Mouse (Mus musculus) megakaryocyte, adult 5-6 weeks (primary cell): Measurements from ENCODE around the gene Zdhhc13. TPM values are rescaled to one million over a fixed set of nuclear protein-coding genes. Genes with fewer than 3 reads are reported as not detected.

Experiments
- ATAC-seq: 2 replicates; pipeline ENCODE4 v1.8.0; 2016; ENCODE audit warnings: mild to moderate bottlenecking, inconsistent platforms; ENCODE audit not compliant: poor library complexity, severe bottlenecking
- total RNA-seq, 2 experiments: library from RNA; stranded (forward) in 1 of 2; stranded (reverse) in 1 of 2; fragments of 153-499, 151-499 nt in 1 of 2; fragments of 221-1000, 200-1000 nt in 1 of 2; gene quantifications; 2 replicates each; pipeline versions ENCODE4 v1.2.3 to v1.2.4; 2015 to 2017

Zdhhc13 gene
- total RNA-seq, 2 experiments from 2014 or later = 52.2 to 54.4 TPM

DNA sequence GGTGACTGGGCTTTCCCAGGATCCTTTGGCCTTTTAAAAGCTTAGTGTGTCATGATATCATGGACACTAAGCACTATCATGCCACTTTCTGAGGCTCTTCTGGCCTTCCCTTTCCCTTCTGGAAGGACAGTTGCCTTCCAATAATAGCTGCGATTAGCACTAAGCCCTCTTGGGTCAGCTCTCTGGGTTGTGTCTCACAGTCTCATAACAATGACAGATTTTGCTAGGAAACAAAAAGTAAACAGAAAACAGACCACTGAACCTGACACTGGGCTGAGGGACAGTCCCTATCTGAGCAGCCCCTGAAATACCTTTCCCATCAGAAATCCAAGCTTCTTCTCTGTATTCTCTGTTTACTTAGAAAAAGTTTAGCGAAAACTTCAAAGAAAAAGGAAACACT lies 51.7 kb downstream of the Zdhhc13 start:
- ATAC-seq = no peak

DNA sequence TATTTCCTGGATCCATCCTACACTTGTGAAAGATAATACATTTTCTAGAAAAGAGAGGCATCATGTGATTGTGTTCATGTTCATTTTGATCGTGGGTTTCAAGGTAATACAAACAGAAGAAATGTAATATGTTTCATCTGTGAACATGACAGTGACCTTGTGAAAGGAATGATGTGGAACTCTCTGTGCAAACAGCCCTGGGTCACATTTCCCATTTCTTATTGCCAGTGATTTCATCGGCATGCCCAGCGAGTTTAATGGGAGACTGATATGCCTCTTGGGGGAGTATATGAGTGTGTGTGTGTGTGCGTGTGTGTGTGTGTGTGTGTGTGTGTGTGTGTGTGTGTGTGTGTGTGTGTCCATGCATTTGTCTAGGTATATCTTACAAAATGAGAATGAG lies 52.7 kb downstream of the Zdhhc13 start:
- no peak for ATAC-seq

DNA sequence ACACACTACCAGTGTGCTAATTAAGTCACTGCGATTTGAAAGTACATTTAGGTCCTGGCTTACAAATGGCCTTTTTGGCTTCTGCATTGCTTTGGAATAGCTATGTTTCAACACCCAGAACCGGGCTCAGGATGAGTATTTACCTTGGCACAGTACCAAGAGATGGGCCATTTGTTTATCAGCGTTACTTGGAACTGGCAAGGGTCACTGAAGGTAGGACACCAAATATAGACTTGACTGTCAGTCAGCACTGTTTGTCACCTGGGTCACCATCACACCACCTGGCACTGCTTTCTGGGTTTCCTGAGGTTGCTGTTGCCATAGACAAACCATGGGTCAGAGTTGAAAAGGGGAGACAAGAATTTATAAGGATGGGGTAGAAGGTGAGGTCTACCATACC lies 53.5 kb downstream of the Zdhhc13 start:
- ATAC-seq = no peak

DNA sequence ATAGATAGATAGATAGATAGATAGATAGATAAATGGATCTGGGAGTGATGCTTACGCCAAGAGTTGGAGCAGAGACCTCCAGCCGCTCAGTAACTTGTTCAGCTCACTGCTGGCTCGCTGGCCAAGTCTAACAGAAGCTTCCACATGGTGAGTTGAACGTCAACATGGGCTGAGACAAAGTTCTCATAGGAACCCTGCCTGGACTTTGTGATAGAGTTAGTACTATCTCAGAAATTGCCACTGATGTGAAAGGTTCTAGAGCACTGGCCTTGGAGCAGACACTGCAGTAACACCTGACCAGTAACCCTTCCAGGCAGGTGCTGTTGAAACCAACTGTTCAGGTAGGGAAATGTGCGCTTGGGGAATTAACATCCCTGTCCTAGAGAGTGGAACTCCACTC lies 54.7 kb downstream of the Zdhhc13 start:
- ATAC-seq = no peak

DNA sequence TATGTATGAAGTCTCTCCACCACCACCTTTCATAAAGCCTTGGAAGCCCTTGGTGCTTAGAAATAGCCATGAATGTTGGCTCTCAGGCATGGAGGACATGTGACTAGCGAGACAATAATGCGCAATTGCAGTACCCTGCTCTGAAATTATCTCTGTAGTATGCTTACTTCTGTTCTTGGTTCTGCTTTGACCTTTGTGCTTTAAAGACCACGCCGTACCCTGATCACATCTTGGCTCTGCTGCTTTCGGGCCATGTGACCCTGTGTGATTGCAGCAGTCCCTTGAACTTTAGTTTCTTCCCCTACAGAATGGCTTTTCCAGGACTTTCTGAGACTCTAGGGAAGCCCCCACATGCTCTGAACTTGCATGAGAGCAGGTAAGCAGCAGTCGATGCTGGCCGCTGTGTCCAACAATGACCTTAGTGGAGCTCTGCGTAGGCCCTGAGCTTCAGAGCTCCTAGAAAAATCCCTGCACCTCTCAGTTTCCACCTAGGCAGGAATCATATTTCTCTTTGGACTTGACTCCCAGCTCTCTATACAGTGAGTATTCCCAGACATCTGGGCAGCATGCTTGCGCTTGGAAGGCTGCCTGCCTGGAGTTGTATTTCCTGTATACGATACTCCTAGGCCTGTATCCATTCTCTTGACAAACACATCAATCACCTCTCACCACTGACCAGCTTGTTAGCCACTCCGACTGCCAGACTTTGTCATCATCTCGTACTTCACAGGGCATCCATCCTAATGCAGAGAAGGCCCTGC lies 56.6 kb downstream of the Zdhhc13 start:
- no peak for ATAC-seq

DNA sequence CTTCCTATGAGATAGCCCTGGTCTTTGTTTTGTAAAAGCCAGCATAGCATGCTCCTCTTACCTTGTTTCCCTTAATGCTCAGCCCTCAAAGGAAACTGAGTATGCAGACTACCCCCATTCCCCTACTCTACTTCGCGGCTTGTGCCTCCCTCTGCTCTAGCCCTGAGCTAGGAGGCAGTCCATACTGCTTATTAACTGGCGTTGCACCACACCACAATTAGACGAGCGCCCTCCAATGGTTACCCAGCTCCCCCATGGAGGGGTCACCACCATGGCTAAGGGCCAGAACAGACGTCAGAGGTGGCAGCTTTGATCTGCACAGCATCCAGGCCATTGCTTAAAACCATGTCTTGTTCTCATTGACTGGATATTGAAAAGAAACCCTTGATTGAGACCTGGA lies 58.0 kb downstream of the Zdhhc13 start:
- ATAC-seq = no peak

DNA sequence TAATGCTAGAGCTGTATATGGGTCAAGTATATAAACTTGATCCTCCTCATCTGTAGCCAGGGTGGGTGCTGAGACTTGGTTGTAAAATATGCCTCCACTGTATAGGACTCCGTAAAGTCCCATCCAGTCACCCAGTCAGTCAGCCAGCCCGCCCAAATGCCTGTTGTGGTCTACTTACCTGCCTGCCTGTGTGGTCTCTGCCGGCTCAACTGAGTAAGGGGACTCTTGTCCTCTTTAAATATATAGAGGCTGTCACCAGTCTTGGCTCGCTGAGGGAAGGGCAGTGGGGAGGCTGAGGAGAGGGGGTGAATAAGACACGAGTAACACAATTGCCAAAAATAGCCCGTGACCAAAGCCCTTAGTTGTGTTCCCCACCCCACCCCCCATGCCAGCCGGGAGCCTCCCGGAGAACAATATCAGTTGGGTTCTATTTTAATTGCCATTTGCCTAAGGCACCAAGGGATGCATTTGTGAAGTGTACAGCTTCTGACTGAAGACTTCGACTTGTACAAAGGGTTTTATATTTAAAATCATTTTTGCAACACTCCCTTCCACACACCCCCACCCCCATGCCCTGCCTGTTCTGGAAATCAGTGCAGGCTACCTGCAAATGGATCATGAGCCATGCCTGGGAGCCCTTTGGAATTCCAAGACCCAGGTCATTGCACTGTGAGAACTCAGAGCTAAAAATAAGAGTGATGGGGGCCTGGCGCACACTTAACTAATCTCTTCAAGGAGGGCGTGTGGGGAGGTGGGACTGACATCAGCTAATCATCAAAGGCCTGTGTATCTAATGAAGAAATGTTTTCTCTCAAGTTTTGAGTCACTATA lies 59.2 kb downstream of the Zdhhc13 start, which contains the start of gene Csrp3:
Gene Csrp3, minus strand, starts transcription at position 214 of the 831 bp plus-strand sequence.
- ATAC-seq = no peak

DNA sequence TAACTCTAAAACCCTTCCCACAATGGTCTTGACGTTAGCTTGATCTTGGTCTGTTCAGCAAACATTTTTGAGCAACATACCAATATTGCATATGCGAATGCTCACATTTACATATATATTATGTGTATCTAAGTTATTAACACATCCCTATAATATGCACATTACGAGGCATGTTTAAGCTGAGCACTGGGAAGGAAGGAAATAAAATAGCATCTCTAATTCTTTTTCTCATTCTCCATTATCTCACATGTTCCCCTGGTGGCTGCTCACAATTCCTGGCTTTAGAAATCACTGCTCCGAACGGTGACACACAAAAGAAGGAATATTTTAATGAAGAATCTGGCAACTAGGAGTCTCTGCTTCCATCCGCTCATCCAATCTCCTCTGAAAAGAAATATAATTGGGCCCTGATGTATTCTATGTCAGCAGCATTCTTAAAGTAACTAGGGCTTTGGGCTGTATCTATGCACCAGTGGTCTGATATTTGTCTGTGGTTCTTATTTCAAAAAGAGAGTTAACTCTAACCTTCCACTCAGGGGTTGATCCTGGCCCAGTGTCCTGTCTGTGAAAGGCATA lies 62.8 kb downstream of the Zdhhc13 start:
- ATAC-seq = no peak

DNA sequence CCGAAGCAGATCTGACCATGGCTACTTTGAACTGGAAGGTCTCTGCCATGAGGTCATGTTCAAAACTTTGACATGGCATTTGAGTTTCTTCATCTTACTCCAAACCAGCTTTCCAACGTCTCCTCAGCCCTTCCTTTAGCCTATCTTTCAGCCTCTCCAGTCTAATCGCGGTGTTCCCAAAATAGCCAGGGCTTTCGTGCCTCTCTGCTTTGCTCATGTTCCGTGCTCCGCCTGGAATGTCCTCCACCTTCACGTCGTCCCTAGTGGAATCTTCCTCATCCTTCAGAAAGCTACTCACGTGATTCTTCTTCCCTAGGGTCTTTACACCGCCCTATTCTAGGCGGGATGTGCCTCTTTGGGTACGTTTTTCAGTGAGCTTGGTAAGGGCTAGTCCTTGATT lies 64.7 kb downstream of the Zdhhc13 start:
- no peak for ATAC-seq

DNA sequence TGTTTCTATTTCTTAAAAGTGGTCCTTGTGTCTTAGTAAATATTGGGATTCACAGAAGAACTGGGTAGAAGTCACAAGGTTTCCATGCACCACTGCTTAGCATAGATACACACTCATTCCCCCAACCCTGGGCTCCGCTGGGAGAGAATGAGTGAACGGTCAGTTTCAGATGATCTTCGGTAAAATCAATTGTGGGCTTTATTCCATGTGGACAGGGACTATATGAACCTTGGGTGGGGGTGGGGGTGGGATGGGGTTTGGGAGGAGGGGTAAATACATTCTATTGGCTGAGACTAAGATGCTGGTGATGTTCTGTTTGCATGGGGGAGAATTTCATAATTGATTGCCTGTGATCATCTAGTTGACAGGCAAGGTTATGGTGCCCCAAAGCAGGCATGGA lies 66.7 kb downstream of the Zdhhc13 start:
- no peak for ATAC-seq

DNA sequence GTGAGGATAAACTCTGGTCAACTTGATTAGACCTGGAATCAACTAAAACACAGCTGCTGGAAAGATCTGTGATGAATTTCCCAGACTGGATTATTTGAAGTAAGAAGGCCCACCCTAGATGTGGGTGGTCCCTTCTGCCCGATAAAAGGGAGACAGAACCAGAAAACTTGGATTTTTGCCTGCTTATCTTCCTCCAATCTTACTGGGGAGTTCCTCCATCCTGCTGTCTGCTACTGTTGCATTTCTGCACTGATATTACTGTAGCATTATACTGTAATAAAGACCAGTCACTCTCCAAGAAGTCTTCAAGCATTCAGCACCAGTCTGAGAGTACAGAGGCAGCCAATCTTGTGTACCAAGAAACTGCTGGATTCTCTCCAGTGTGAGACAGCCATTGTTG lies 69.5 kb downstream of the Zdhhc13 start:
- no peak for ATAC-seq

DNA sequence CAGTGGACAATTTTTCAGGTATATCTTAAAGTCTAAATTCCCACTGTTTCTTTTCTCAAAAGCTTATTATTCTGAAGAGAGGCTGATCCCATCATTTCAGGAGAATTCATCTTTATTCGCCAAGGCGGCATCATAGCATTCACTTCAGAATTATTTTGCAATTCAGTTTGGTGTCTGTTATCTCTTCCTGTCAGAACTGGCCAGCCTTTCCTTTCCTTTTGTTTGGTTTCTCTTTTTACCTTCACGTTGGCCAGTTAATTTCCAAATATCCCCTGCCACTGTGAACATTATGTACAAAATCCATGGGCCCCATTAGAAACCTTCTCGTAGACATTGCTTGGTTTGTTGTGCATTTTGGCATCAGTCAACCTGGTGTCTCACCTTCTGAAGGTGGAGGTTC lies 70.6 kb downstream of the Zdhhc13 start:
- ATAC-seq = peak; percentile 27; the same call in 1 of the 2 replicates

DNA sequence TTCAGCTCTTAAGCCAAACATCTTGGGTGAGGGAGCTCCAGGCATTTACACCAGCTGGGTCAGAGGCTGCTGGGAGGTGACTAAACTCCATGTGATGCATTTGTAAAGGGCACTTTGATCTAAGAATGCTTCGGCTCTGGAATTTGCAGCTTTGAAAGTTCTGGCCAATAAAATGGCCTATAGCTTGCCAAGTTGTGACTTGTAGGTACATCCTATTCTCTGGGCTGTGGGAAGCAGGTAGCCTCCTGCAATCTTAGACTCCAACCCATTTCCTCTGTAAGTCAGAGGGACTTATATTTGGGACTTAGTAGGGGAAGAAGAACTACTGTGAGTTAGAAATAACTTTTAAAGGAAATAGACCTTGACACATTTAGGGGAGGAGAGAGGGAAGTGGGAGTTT lies 72.1 kb downstream of the Zdhhc13 start:
- ATAC-seq = no peak

DNA sequence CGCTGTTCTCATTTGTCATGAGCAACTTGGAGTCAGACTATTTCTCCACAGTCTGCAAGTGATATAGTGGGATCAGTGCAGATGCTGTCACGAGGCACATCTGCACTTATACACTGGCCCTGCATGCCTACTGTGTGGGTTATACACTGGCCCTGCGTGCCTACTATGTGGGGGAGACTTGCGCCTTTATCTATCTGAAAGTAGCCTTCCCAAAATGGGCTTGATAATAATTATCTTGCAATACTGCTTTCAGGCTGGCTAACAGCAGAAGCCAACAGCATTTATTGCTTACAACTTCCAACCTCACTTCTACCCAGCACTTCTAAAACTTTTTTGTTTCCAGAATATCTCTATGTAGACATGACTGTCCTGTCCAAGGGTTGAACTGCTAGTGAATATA lies 73.0 kb downstream of the Zdhhc13 start:
- ATAC-seq = no peak

DNA sequence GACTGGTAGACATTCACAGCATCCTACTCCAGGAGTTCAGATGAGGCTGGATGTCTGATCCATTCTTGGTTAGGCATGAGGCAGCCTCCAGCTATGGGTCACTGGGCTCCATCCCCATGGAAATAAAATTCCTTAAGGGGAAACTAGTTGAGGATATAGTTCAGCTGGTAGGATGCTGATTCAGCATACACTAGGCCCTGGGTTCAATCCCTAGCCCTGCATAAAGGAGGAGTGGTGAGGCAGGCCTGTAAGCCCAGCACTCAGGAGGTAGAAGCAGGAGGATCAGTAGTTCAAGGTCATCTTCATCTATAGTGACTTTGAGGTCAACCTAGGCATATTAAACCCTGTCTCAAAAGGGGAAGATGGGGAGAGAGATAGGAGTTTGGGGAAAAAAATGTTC lies 75.4 kb downstream of the Zdhhc13 start:
- ATAC-seq = no peak

DNA sequence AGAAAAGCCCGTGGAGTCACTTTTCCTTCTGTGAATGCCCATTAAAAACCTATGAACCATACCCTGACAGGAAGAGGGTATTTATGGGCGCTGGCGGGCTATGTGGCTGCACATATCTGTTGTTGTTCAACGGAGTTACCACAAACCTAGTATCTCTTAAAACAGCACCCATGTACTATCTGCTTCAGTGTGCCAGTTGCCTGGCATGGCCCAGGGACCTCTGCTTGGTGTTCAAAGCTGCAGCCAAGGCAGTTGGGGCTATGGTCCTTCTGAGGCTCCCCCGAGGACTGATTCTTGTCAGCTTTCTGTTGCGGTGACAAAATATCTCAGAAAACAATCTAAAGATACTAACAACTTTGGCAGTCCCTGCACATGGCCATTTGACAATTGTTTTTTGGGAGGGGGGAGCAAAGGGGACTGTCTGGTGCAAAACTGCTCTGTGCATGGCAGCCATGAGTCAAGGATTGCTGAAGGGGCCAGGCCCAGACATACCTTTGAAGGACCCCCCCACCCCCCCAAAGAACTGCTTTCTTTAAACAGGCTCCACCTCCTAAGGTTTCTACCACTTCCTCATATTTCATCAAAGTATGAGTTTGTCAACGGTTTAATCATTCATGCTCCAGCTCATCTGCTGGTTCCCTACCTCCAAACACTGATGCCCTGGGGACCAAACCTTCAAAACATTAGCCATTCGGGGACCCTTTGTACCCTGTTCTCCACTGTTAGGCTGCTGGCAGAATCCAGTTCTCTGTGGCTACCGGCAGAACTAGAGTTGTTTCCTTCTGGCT lies 76.1 kb downstream of the Zdhhc13 start:
- ATAC-seq = peak; percentile 33; the same call in 1 of the 2 replicates

DNA sequence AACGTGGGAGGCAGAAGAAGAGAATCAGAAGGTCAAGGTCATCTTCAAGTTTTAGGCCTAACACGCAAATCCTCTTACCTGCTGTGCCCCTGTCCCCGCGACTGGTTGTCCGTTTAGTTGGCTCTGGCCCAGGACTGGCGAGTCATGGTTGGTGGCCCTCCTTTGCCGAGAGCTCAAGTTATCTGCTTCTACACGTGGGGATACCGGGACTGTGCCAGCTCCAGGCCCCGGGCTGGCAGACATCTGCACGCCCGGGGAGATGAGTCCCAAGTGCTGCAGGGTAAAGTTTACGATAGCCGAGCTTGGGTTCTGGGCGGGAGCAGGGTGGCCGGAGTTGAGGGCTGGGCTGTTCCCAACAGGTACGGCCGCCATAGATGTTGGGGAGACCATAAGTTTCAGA lies 78.8 kb downstream of the Zdhhc13 start:
- ATAC-seq = no peak

DNA sequence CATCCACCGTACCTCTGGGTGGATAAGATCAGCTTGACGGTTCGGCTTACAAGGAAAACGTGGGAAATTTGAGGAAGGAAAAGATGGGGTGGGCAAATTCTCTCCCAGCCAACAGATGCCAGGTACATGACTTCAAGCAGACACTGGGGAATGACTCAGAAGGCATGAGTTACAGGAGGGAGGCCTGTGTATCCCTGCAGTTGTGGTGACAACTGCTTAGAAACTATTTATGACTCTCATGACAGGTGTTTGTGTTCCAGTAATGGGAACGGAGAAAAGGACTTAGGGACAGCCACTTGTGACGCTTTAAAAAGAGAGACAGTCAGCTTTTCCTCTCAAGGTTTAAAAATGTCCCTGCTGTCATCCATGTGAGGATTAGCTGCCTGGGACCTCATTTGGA lies 81.3 kb downstream of the Zdhhc13 start:
- no peak for ATAC-seq

DNA sequence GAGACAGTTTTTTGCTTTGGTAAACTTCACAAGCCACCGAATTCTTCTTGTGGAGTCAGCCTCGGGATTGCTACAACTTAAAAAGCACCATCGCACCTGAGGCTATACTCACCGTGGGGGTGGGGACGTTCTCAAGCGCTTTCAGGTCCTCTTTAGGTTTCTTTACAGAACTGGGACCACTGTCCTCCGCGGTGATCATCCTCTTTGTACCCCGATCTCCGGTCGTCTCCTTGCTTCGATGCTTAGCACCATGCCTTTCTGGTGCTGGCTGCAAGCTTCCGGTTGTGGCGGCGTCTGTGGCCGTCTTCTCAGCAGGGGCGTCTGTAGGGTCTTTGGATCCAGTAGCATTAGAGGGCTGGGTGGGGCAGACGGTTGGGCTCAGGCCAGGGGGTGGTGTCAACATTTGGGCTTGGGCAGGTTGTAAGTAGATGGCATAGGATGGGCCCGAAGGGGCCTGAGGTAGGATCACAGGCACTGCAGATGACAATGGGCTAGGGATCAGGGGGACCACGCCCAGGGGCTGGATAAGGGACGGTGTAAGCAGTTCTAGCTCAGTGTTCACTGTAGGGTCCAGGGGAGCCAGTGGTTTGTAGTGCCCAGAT lies 81.9 kb downstream of the Zdhhc13 start:
- no peak for ATAC-seq

DNA sequence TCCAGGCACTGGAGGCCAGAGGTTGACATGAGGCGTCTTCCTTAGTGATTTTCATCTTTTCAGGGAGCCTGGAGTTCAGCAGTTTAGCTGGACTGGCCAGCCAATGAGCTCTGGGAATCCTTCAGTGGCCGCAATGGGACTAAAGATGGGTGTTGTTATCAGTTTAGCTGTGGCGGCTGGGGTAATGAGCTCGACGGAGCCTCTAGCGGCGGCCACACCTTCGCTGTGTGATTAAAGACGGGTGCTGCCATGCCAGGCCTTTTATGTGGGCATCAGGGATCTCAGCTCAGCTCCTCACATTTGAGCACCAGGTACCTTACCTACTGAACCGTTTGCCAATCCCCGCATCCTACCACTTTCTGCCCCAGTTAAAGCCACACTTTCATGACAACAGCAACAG lies 82.5 kb downstream of the Zdhhc13 start:
- no peak for ATAC-seq

DNA sequence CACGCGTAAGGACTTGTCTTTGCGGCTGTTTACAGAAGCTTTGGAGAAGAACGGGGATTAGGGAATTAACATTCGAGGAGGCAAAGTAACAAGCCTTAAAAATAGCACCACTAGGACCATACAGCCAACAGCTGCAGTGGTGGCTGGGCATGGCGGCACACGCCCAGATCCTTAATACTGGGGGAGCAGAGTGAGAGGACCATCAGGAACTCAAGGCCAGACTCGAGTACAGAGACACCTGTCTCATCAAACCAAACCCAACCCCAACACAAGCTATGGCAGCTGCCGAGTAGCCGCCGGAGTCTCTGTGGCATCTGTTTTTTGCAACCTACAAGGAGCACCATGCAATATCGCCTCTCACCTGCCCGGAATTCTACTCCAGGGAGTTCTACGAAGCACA lies 86.3 kb downstream of the Zdhhc13 start:
- no peak for ATAC-seq
